Mouse (Mus musculus) lung, adult 2 months (tissue): ENCODE results near the gene Iqce.

ENCODE experiments used
- CTCF ChIP-seq: fragments of 200-500 bp; IDR thresholded peaks from 2 replicates; pipeline ENCODE4 v1.5.1; 2011; ENCODE audit warnings: mild to moderate bottlenecking, low read length, control low read depth; ENCODE audit not compliant: insufficient read depth
- POLR2A ChIP-seq: fragments of 200-500 bp; IDR thresholded peaks from 2 replicates; pipeline ENCODE4 v1.6.1; 2011; ENCODE audit warnings: low read depth, mild to moderate bottlenecking, control low read depth, low read length, borderline replicate concordance; ENCODE audit errors: extremely low read depth

DNA sequence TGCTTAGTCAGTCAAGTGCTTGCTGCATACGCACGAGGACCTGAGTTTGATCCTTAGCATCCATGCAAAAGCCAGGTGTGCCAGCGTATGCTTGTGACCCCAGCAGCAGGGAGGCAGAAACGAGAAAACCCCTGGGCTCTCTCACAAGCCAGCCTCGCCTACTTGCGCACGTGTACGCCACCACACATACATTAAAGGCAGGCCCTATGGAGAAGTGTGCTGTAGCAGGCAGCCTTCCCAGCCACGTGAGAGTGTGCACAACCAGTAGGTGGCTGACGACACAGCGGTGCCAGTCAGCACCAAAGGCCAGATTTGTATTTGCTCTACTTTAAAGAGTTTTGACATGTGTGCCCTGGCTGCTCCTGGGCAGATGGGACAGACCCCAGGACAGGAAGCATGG lies 26.5 kb downstream of the Iqce start:
- TF ChIP-seq POLR2A: no peak
- no peak for TF ChIP-seq CTCF
